Mouse (Mus musculus): Measurements from ENCODE around the gene Rasgef1a. TPM values are rescaled to one million over a fixed set of nuclear protein-coding genes. Genes with fewer than 3 reads are reported as not detected.

Rasgef1a gene
- total and polyA plus RNA-seq, 3 experiments, result 0.04 to 0.19 TPM; not detected in 1

DNA sequence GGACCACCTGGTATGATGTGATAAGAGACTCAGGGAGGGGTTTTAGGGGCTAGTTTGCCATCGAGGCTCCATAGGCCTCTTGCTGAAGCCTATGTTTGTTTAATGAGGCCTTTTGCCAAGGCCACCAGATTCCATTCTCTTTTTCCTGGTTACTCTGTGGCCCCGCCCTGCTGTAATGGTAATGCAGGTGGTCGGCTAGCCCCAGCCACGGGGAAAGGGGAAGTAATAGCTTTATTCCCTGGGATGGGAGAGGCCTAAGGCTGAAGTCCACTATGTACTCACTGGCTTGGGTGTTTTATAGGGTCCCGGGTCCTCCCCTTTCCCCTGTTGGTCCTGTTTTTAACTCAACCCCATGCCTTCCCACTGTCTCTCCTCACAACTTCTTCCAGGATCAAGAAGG is 25.6 kb downstream of the Rasgef1a start:
- no peak overlapping the region for H3K27ac ChIP-seq (ENCODE audit: control insufficient read depth, low read depth, low read length)
- DNase-seq (ENCODE audit: low read depth, low spot score), result no peak
- no peaks in the 10 kb centered on the region for H3K27me3 ChIP-seq (ENCODE audit: control insufficient read depth in 1 of 2, insufficient read depth in 2 of 2, low read length in 2 of 2)
- H3K4me1 ChIP-seq (ENCODE audit: control insufficient read depth in 1 of 2, insufficient read depth in 2 of 2, low read length in 2 of 2), result no peaks in the 10 kb centered on the region
- no peak for TF ChIP-seq GABPA (IDR thresholded peaks at IDR 0.05; ENCODE audit: low read depth, low read length)
- no peak for TF ChIP-seq POLR2AphosphoS5 (IDR thresholded peaks at IDR 0.05; ENCODE audit: borderline replicate concordance, low read depth, low read length)
- no peak for TF ChIP-seq POLR2A (IDR thresholded peaks at IDR 0.05; ENCODE audit: control insufficient read depth in 1 of 2, insufficient read depth in 1 of 2, low read depth in 1 of 2, low read length in 2 of 2, poor library complexity in 1 of 2)
- no peak for TF ChIP-seq TBP (IDR thresholded peaks at IDR 0.05; ENCODE audit: low read depth, low read length)
- H3K9me3 ChIP-seq (replicated peaks; ENCODE audit: insufficient read depth, low read length), result no peaks in the 10 kb centered on the region
- no peak overlapping the region for H3K4me3 ChIP-seq (ENCODE audit: control insufficient read depth in 1 of 2, insufficient read depth in 1 of 2, low read depth in 2 of 2, low read length in 2 of 2)
- no peak overlapping the region for H3K9ac ChIP-seq (ENCODE audit: control insufficient read depth, low read depth, low read length, poor library complexity, severe bottlenecking)
- H3K36me3 ChIP-seq (ENCODE audit: control insufficient read depth in 1 of 2, insufficient read depth in 2 of 2, low read length in 2 of 2), result no peaks in the 10 kb centered on the region
- no peaks in the 10 kb centered on the region for H3K79me2 ChIP-seq (ENCODE audit: control insufficient read depth, insufficient read depth, low read length, poor library complexity)

DNA sequence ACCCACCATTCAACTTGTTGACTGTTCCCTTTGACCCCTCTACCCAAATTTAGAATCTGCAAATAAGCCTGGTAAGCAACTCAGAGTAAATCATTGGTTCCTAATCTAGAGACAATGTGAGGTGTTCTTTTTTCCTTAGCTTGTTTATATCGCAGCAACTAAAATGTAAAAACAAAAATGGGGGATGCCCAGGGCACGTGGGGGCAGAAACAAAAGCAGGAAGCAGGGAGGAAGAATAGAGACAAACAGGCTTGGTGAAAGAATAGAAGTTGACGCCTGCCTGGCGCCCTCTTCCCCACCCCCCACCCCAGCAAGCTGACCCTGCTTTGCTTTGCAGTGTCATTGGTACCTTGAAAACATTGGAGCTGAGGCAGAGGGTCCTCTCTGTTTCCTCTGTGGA is 33.9 kb downstream of the Rasgef1a start:
- H3K9ac ChIP-seq (ENCODE audit: control insufficient read depth, low read depth, low read length, poor library complexity, severe bottlenecking), result no peak overlapping the region
- no peaks in the 10 kb centered on the region; a peak in 1 of 4 replicates for H3K27me3 ChIP-seq (ENCODE audit: control insufficient read depth in 1 of 2, insufficient read depth in 2 of 2, low read length in 2 of 2)
- no peak overlapping the region for H3K27ac ChIP-seq (ENCODE audit: control insufficient read depth, low read depth, low read length)
- no peaks in the 10 kb centered on the region for H3K4me1 ChIP-seq (ENCODE audit: control insufficient read depth in 1 of 2, insufficient read depth in 2 of 2, low read length in 2 of 2)
- no peaks in the 10 kb centered on the region for H3K79me2 ChIP-seq (ENCODE audit: control insufficient read depth, insufficient read depth, low read length, poor library complexity)
- H3K4me3 ChIP-seq (ENCODE audit: control insufficient read depth in 1 of 2, insufficient read depth in 1 of 2, low read depth in 2 of 2, low read length in 2 of 2), result no peak overlapping the region
- TF ChIP-seq SMC3 (IDR thresholded peaks at IDR 0.05; ENCODE audit: low read depth, low read length) (no peak), MAZ (IDR thresholded peaks at IDR 0.05; ENCODE audit: low read depth, low read length) (no peak), ELF1 (IDR thresholded peaks at IDR 0.05; ENCODE audit: low read depth, low read length) (no peak), ZKSCAN1 (IDR thresholded peaks at IDR 0.05; ENCODE audit: low read depth, low read length) (no peak), CHD1 (IDR thresholded peaks at IDR 0.05; ENCODE audit: low read depth, low read length) (no peak), MAX (IDR thresholded peaks at IDR 0.05; ENCODE audit: low read length) (no peak), ZC3H11A (IDR thresholded peaks at IDR 0.05; ENCODE audit: low read depth, low read length) (no peak), CTCF (IDR thresholded peaks at IDR 0.05 in 2 of 3, conservative IDR thresholded peaks at IDR 0.05 in 1 of 3; ENCODE audit: control insufficient read depth in 1 of 3, insufficient read depth in 1 of 3, low read depth in 2 of 3, low read length in 3 of 3, poor library complexity in 1 of 3, severe bottlenecking in 1 of 3) (no peak), SIN3A (IDR thresholded peaks at IDR 0.05; ENCODE audit: low read length) (no peak)
- H3K36me3 ChIP-seq (ENCODE audit: control insufficient read depth in 1 of 2, insufficient read depth in 2 of 2, low read length in 2 of 2), result no peaks in the 10 kb centered on the region
- no peak for DNase-seq (ENCODE audit: low read depth, low spot score)
- H3K9me3 ChIP-seq (replicated peaks; ENCODE audit: insufficient read depth, low read length), result no peaks in the 10 kb centered on the region

DNA sequence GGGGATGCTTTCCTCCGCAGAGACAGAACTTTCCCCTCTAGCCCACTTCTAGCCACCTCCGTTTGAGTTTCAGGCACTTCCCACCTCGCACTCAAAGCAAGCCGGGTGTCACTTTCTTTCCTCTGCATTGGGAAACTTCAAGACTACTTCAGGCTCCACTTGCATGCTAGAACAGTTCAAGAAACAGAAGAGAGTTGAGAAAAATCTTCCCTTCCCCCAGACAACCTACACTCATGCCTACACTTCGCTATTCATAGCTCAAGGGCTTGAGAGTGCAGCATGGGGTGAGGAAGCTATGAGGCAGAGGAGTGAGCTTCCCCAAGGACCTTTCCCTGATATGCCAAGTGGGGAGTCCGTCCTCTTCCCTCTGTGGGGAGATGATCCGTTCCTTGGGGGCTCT is 34.7 kb downstream of the Rasgef1a start:
- no peak for DNase-seq (ENCODE audit: low read depth, low spot score)
- H3K4me1 ChIP-seq (ENCODE audit: control insufficient read depth in 1 of 2, insufficient read depth in 2 of 2, low read length in 2 of 2), result no peaks in the 10 kb centered on the region
- no peak overlapping the region for H3K27ac ChIP-seq (ENCODE audit: control insufficient read depth, low read depth, low read length)
- TF ChIP-seq TAL1 (IDR thresholded peaks at IDR 0.05; ENCODE audit: low read length), result no peak
- TF ChIP-seq MYC (IDR thresholded peaks at IDR 0.05; ENCODE audit: low read depth, low read length), result no peak
- no peak for TF ChIP-seq ETS1 (IDR thresholded peaks at IDR 0.05; ENCODE audit: low read depth, low read length)
- no peak for TF ChIP-seq BHLHE40 (IDR thresholded peaks at IDR 0.05; ENCODE audit: borderline replicate concordance, low read depth, low read length)
- no peak for TF ChIP-seq ELF1 (IDR thresholded peaks at IDR 0.05; ENCODE audit: low read depth, low read length)
- TF ChIP-seq GATA1 (IDR thresholded peaks at IDR 0.05; ENCODE audit: low read depth, low read length), result no peak
- no peak for TF ChIP-seq ZC3H11A (IDR thresholded peaks at IDR 0.05; ENCODE audit: low read depth, low read length)
- no peak for TF ChIP-seq POLR2AphosphoS5 (IDR thresholded peaks at IDR 0.05; ENCODE audit: borderline replicate concordance, low read depth, low read length)
- no peak for TF ChIP-seq SIN3A (IDR thresholded peaks at IDR 0.05; ENCODE audit: low read length)
- no peak for TF ChIP-seq MXI1 (IDR thresholded peaks at IDR 0.05; ENCODE audit: low read depth, low read length)
- no peaks in the 10 kb centered on the region for H3K79me2 ChIP-seq (ENCODE audit: control insufficient read depth, insufficient read depth, low read length, poor library complexity)
- H3K9me3 ChIP-seq (replicated peaks; ENCODE audit: insufficient read depth, low read length), result no peaks in the 10 kb centered on the region
- H3K27me3 ChIP-seq (ENCODE audit: control insufficient read depth in 1 of 2, insufficient read depth in 2 of 2, low read length in 2 of 2), result no peaks in the 10 kb centered on the region; a peak in 1 of 4 replicates
- no peaks in the 10 kb centered on the region for H3K36me3 ChIP-seq (ENCODE audit: control insufficient read depth in 1 of 2, insufficient read depth in 2 of 2, low read length in 2 of 2)
- H3K9ac ChIP-seq (ENCODE audit: control insufficient read depth, low read depth, low read length, poor library complexity, severe bottlenecking), result no peak overlapping the region
- H3K4me3 ChIP-seq (ENCODE audit: control insufficient read depth in 1 of 2, insufficient read depth in 1 of 2, low read depth in 2 of 2, low read length in 2 of 2), result no peak overlapping the region
